Mouse (Mus musculus) CH12.LX (cell line): Measurements from ENCODE around the gene Gm4450.
"Not testable (repeated sequence)": the region's sequence is repeated elsewhere in the genome, so short reads cannot be mapped to it uniquely, and the experiment has no call there.

ENCODE experiments used
- CHD1 ChIP-seq: IDR thresholded peaks from 2 replicates; pipeline ENCODE4 v1.6.1; 2012; ENCODE audit warnings: low read depth, low read length, improper control_type of control experiment, inconsistent platforms
- CHD2 ChIP-seq: IDR thresholded peaks from 2 replicates; pipeline ENCODE4 v1.6.1; 2011; ENCODE audit warnings: low read length, improper control_type of control experiment
- CTCF ChIP-seq, 2 experiments: IDR thresholded peaks in 1 of 2; conservative IDR thresholded peaks in 1 of 2; 2 replicates each; pipeline ENCODE4 v1.5.1; 2011 to 2012; ENCODE audit warnings: low read depth in 2 of 2, low read length in 2 of 2, improper control_type of control experiment in 1 of 2, inconsistent platforms in 1 of 2, mild to moderate bottlenecking in 1 of 2, moderate library complexity in 1 of 2
- E2F4 ChIP-seq: IDR thresholded peaks from 2 replicates; pipeline ENCODE4 v1.6.1; 2011; ENCODE audit warnings: low read depth, low read length, improper control_type of control experiment; ENCODE audit not compliant: insufficient replicate concordance
- ELF1 ChIP-seq: IDR thresholded peaks from 2 replicates; pipeline ENCODE4 v1.6.1; 2014; ENCODE audit warnings: low read depth, mild to moderate bottlenecking, inconsistent platforms, low read length, improper control_type of control experiment
- EP300 ChIP-seq: IDR thresholded peaks from 2 replicates; pipeline ENCODE4 v1.6.1; 2011; ENCODE audit warnings: low read length, improper control_type of control experiment
- MAX ChIP-seq: IDR thresholded peaks from 2 replicates; pipeline ENCODE4 v1.6.1; 2011; ENCODE audit warnings: low read length, improper control_type of control experiment
- MXI1 ChIP-seq: IDR thresholded peaks from 2 replicates; pipeline ENCODE4 v1.6.1; 2011; ENCODE audit warnings: mild to moderate bottlenecking, low read depth, low read length, improper control_type of control experiment
- POLR2A ChIP-seq: IDR thresholded peaks from 2 replicates; pipeline ENCODE4 v1.6.1; 2011; ENCODE audit warnings: low read depth, mild to moderate bottlenecking, improper control_type of control experiment, low read length
- RAD21 ChIP-seq: IDR thresholded peaks from 2 replicates; pipeline ENCODE4 v1.6.1; 2011; ENCODE audit warnings: low read depth, mild to moderate bottlenecking, low read length, improper control_type of control experiment, moderate library complexity
- SMC3 ChIP-seq: IDR thresholded peaks from 2 replicates; pipeline ENCODE4 v1.6.1; 2011; ENCODE audit warnings: low read depth, low read length, improper control_type of control experiment
- TBP ChIP-seq: conservative IDR thresholded peaks from 2 replicates; pipeline ENCODE4 v1.6.1; 2011; ENCODE audit warnings: low read depth, low read length, improper control_type of control experiment
- TCF12 ChIP-seq: IDR thresholded peaks from 2 replicates; pipeline ENCODE4 v1.6.1; 2014; ENCODE audit warnings: low read depth, mild to moderate bottlenecking, inconsistent platforms, low read length, improper control_type of control experiment

GRCm38 (mm10) chr3:98469323-98469722 lies 12.4 kb upstream of the Gm4450 start:
- TF ChIP-seq SMC3; POLR2A; TBP; ELF1; EP300; CTCF (conservative IDR thresholded peaks at IDR 0.05 in 1 of 2, IDR thresholded peaks at IDR 0.05 in 1 of 2; ENCODE audit: low read depth in 2 of 2, low read length in 2 of 2); TCF12; E2F4; MAX; CHD1; CHD2; RAD21; MXI1: not testable (repeated sequence)
